Mouse (Mus musculus): ENCODE data around the gene Mgrn1. TPM values are rescaled to one million over a fixed set of nuclear protein-coding genes. Genes with fewer than 3 reads are reported as not detected.

Mgrn1 gene
- polyA plus RNA-seq, 1 experiment = 0.29 TPM

GRCm38 (mm10) chr16:4978275-4979051, 92.4 kb downstream of the Mgrn1 start:
- no peak overlapping the region for H3K4me3 ChIP-seq (replicated peaks)
- H3K27me3 ChIP-seq (ENCODE audit: control insufficient read depth) = peaks cover 2% of the 10 kb centered on the region; the same call in 1 of the 2 replicates
- H3K36me3 ChIP-seq (ENCODE audit: control insufficient read depth) = no peaks in the 10 kb centered on the region
- H3K4me1 ChIP-seq (ENCODE audit: control insufficient read depth) = peaks cover 9% of the 10 kb centered on the region
- no peak for TF ChIP-seq GATA1 (IDR thresholded peaks at IDR 0.05; ENCODE audit: low read length)
- TF ChIP-seq TAL1 (IDR thresholded peaks at IDR 0.05; ENCODE audit: low read length) = no peak
- H3K9me3 ChIP-seq (ENCODE audit: control insufficient read depth, low read length) = no peaks in the 10 kb centered on the region

GRCm38 (mm10) chr16:4979755-4980380, 93.8 kb downstream of the Mgrn1 start:
- Histone ChIP-seq H3K9me3 (ENCODE audit: control insufficient read depth, low read length) (no peaks in the 10 kb centered on the region), H3K4me1 (ENCODE audit: control insufficient read depth) (peaks cover 9% of the 10 kb centered on the region), H3K27me3 (ENCODE audit: control insufficient read depth) (peaks cover 2% of the 10 kb centered on the region; the same call in 1 of the 2 replicates), H3K36me3 (ENCODE audit: control insufficient read depth) (no peaks in the 10 kb centered on the region), H3K4me3 (replicated peaks) (no peak overlapping the region)
- TF ChIP-seq TAL1 (IDR thresholded peaks at IDR 0.05; ENCODE audit: low read length) (no peak), GATA1 (IDR thresholded peaks at IDR 0.05; ENCODE audit: low read length) (no peak)

GRCm38 (mm10) chr16:4984717-4985116, 98.7 kb downstream of the Mgrn1 start:
- no peak for TF ChIP-seq TAL1 (IDR thresholded peaks at IDR 0.05; ENCODE audit: low read length)
- Histone ChIP-seq H3K4me1 (ENCODE audit: control insufficient read depth) (no peaks in the 10 kb centered on the region), H3K9me3 (ENCODE audit: control insufficient read depth, low read length) (no peaks in the 10 kb centered on the region)

More at GRCm38 (mm10) chr16:4984717-4985116, 98.7 kb downstream of the Mgrn1 start:
- no peaks in the 10 kb centered on the region for H3K27me3 ChIP-seq (ENCODE audit: control insufficient read depth)
- H3K36me3 ChIP-seq (ENCODE audit: control insufficient read depth) = no peaks in the 10 kb centered on the region
- no peak overlapping the region for H3K4me3 ChIP-seq (replicated peaks)

Other genes starting within 250 kb of the Mgrn1 start
- 0.01 and 0.19 TPM in 2 replicates for gene Vasn, start 246.3 kb upstream of the Mgrn1 start, polyA plus RNA-seq (2012)
- gene Dnaja3, start 246.3 kb upstream of the Mgrn1 start, polyA plus RNA-seq (2012) = 0.66 and 0.80 TPM in 2 replicates
- gene Coro7, start 206.5 kb upstream of the Mgrn1 start, polyA plus RNA-seq (2012) = 1.1 and 3.2 TPM in 2 replicates
- 1.9 and 4.0 TPM in 2 replicates for gene Nmral1, start 166.9 kb upstream of the Mgrn1 start, polyA plus RNA-seq (2012)
- 0.34 and 1.3 TPM in 2 replicates for gene Hmox2, start 159.9 kb upstream of the Mgrn1 start, polyA plus RNA-seq (2012)
- gene Cdip1, start 96.0 kb upstream of the Mgrn1 start, polyA plus RNA-seq (2012) = 0.93 and 0.95 TPM in 2 replicates
- not detected in 2 replicates for gene 4930562C15Rik, start 50.8 kb upstream of the Mgrn1 start, polyA plus RNA-seq (2012)
- gene Ubald1, start 5.9 kb upstream of the Mgrn1 start, polyA plus RNA-seq (2012) = 16.2 and 18.6 TPM in 2 replicates
- gene Nudt16l1, start 52.5 kb downstream of the Mgrn1 start, polyA plus RNA-seq (2012) = 0.69 and 1.1 TPM in 2 replicates
- 1.9 TPM in 2 replicates for gene Anks3, start 78.0 kb downstream of the Mgrn1 start, polyA plus RNA-seq (2012)
- gene Sept12, start 111.6 kb downstream of the Mgrn1 start, polyA plus RNA-seq (2012) = not detected in 2 replicates
- gene Smim22, start 121.0 kb downstream of the Mgrn1 start, polyA plus RNA-seq (2012) = not detected in 2 replicates
- gene Rogdi, start 127.3 kb downstream of the Mgrn1 start, polyA plus RNA-seq (2012) = 1.0 and 1.6 TPM in 2 replicates
- gene Glyr1, start 163.6 kb downstream of the Mgrn1 start, polyA plus RNA-seq (2012) = 0.42 and 0.50 TPM in 2 replicates
- gene Ubn1, start 163.8 kb downstream of the Mgrn1 start, polyA plus RNA-seq (2012) = 1.9 and 2.3 TPM in 2 replicates
- gene Ppl, start 246.2 kb downstream of the Mgrn1 start, polyA plus RNA-seq (2012) = 0.01 TPM in 1 of 2 replicates, not detected in the other

Data from erythroblast, embryonic 14.5 days (primary cell).